Mouse (Mus musculus) intestine, embryonic 16.5 days (tissue): ENCODE measurements around the gene Arhgef25. TPM values are rescaled to one million over a fixed set of nuclear protein-coding genes. Genes with fewer than 3 reads are reported as not detected.

ENCODE experiments used
- ATAC-seq: fragments of 200-750 bp; cut with Nextera tagmentation; 2 replicates; pipeline ENCODE4 v1.8.0; 2017; ENCODE audit warnings: moderate TSS enrichment, moderate library complexity
- H3K27ac ChIP-seq: fragments of 300-500 bp; sonication (generic); 2 replicates; pipeline ENCODE4 v1.5.1; 2014; ENCODE audit warnings: mild to moderate bottlenecking, low read length
- H3K27me3 ChIP-seq: fragments of 300-500 bp; sonication (generic); replicated peaks from 2 replicates; pipeline ENCODE4 v1.6.1; 2014; ENCODE audit warnings: low read length, control low read depth, mixed read lengths; ENCODE audit not compliant: control insufficient read depth, insufficient read depth
- H3K36me3 ChIP-seq: fragments of 300-500 bp; sonication (generic); 2 replicates; pipeline ENCODE4 v1.6.1; 2014; ENCODE audit warnings: low read length, control low read depth; ENCODE audit not compliant: control insufficient read depth, insufficient read depth
- H3K4me1 ChIP-seq: fragments of 300-500 bp; sonication (generic); 2 replicates; pipeline ENCODE4 v1.6.1; 2014; ENCODE audit warnings: low read length, control low read depth, mixed read lengths; ENCODE audit not compliant: control insufficient read depth, insufficient read depth
- H3K4me2 ChIP-seq: fragments of 300-500 bp; sonication (generic); 2 replicates; pipeline ENCODE4 v1.6.1; 2014; ENCODE audit warnings: low read depth, low read length, control low read depth
- H3K4me3 ChIP-seq: fragments of 300-500 bp; sonication (generic); 2 replicates; pipeline ENCODE4 v1.5.1; 2014; ENCODE audit warnings: mild to moderate bottlenecking, low read length
- H3K9ac ChIP-seq: fragments of 300-500 bp; sonication (generic); 2 replicates; pipeline ENCODE4 v1.6.1; 2014; ENCODE audit warnings: low read depth, low read length
- H3K9me3 ChIP-seq: fragments of 300-500 bp; sonication (generic); 2 replicates; pipeline ENCODE4 v1.6.1; 2016; ENCODE audit warnings: low read length, control low read depth; ENCODE audit not compliant: control insufficient read depth
- WGBS: fragments of 180-500 bp; shearing (Covaris S2); extraction: QIAGEN DNeasy Blood & Tissue Kit; methylation state at CpG from one replicate; pipeline ENCODE4 v1.1.7; 2014; 5-methylcytosine and 5-hydroxymethylcytosine counted together
- polyA plus RNA-seq: library from polyadenylated mRNA; unstranded; fragments of >200 nt; fragmentation: Nextera tagmentation; extraction: Ambion mirVana; gene quantifications from 2 replicates; pipeline ENCODE4 v1.2.1, GENCODE M21; 2015

Arhgef25 gene
- 44.7 and 46.3 TPM in 2 replicates for polyA plus RNA-seq

- WGBS = 8% methylated on average over 35 of the region's 35 CpGs
- H3K27me3 ChIP-seq = 0 out of 2 replicates have a peak, but pooled peaks cover 4% of the 10 kb centered on the region
- ATAC-seq = peak; percentile 38
- H3K4me3 ChIP-seq = peak within 1 kb of the TSS; percentile 65
- H3K9ac ChIP-seq = peak within 1 kb of the TSS; percentile 75
- H3K36me3 ChIP-seq = peaks cover 11% of the 10 kb centered on the region; the same call in 1 of the 2 replicates
- H3K4me2 ChIP-seq = peak within 1 kb of the TSS; percentile 72
- H3K27ac ChIP-seq = peak within 1 kb of the TSS; percentile 89
- peaks cover 29% of the 10 kb centered on the region for H3K4me1 ChIP-seq
- H3K9me3 ChIP-seq = 0 out of 2 replicates have a peak, but pooled peaks cover 4% of the 10 kb centered on the region
Observed at GRCm38 (mm10) chr10:127189651-127190381, at the start of gene Arhgef25. TSS of gene Arhgef25 (minus strand) at chr10:127190083.

GRCm38 (mm10) chr10:127238241-127238824 lies 48.5 kb upstream of the Arhgef25 start:
- Histone ChIP-seq H3K9me3 (no peaks in the 10 kb centered on the region), H3K4me3 (no peak overlapping the region), H3K4me2 (no peak overlapping the region), H3K27ac (no peak overlapping the region), H3K4me1 (no peaks in the 10 kb centered on the region), H3K9ac (no peak overlapping the region), H3K27me3 (no peaks in the 10 kb centered on the region), H3K36me3 (no peaks in the 10 kb centered on the region)
- no peak for ATAC-seq
- 72% methylated on average over 18 of the region's 18 CpGs for WGBS

GRCm38 (mm10) chr10:127236541-127236940 lies 46.7 kb upstream of the Arhgef25 start:
- Histone ChIP-seq H3K4me3 (no peak overlapping the region), H3K27me3 (no peaks in the 10 kb centered on the region), H3K9ac (no peak overlapping the region), H3K4me2 (no peak overlapping the region), H3K9me3 (no peaks in the 10 kb centered on the region), H3K4me1 (no peaks in the 10 kb centered on the region), H3K36me3 (no peaks in the 10 kb centered on the region), H3K27ac (no peak overlapping the region)
- ATAC-seq = no peak
- 42% methylated on average over 9 of the region's 9 CpGs for WGBS

- Histone ChIP-seq H3K4me1 (no peaks in the 10 kb centered on the region), H3K27me3 (0 out of 2 replicates have a peak, but pooled peaks cover 2% of the 10 kb centered on the region), H3K9me3 (no peaks in the 10 kb centered on the region), H3K4me3 (no peak overlapping the region), H3K9ac (no peak overlapping the region), H3K4me2 (no peak overlapping the region), H3K27ac (no peak overlapping the region), H3K36me3 (no peaks in the 10 kb centered on the region)
- 83% methylated on average over 9 of the region's 9 CpGs for WGBS
- peak; percentile 23; the same call in 1 of the 2 replicates for ATAC-seq
Observed at GRCm38 (mm10) chr10:127233141-127233540, 43.3 kb upstream of the Arhgef25 start.

- H3K4me2 ChIP-seq = no peak overlapping the region
- no peak for ATAC-seq
- no peaks in the 10 kb centered on the region for H3K4me1 ChIP-seq
- H3K27me3 ChIP-seq = 0 out of 2 replicates have a peak, but pooled peaks cover 2% of the 10 kb centered on the region
- H3K36me3 ChIP-seq = no peaks in the 10 kb centered on the region
- no peaks in the 10 kb centered on the region for H3K9me3 ChIP-seq
- 80% methylated on average over 14 of the region's 14 CpGs for WGBS
- no peak overlapping the region for H3K4me3 ChIP-seq
- H3K27ac ChIP-seq = no peak overlapping the region
- H3K9ac ChIP-seq = no peak overlapping the region
Observed at GRCm38 (mm10) chr10:127231741-127232140, 41.9 kb upstream of the Arhgef25 start.

GRCm38 (mm10) chr10:127230693-127231092 lies 40.8 kb upstream of the Arhgef25 start:
- WGBS = 74% methylated on average over 12 of the region's 12 CpGs
- no peak overlapping the region for H3K4me3 ChIP-seq
- no peak overlapping the region for H3K27ac ChIP-seq
- H3K4me2 ChIP-seq = no peak overlapping the region
- H3K9ac ChIP-seq = no peak overlapping the region
- no peaks in the 10 kb centered on the region for H3K4me1 ChIP-seq
- no peak for ATAC-seq
- H3K27me3 ChIP-seq = 0 out of 2 replicates have a peak, but pooled peaks cover 2% of the 10 kb centered on the region
- no peaks in the 10 kb centered on the region for H3K9me3 ChIP-seq
- H3K36me3 ChIP-seq = no peaks in the 10 kb centered on the region

GRCm38 (mm10) chr10:127228897-127229296 lies 39.0 kb upstream of the Arhgef25 start:
- WGBS = 21% methylated on average over 4 of the region's 4 CpGs
- no peak overlapping the region for H3K4me3 ChIP-seq
- no peak overlapping the region for H3K4me2 ChIP-seq
- no peak overlapping the region for H3K27ac ChIP-seq
- peak; percentile 57; the same call in 1 of the 2 replicates for ATAC-seq
- H3K9ac ChIP-seq = no peak overlapping the region
- no peaks in the 10 kb centered on the region for H3K9me3 ChIP-seq
- H3K36me3 ChIP-seq = no peaks in the 10 kb centered on the region
- no peaks in the 10 kb centered on the region for H3K4me1 ChIP-seq
- H3K27me3 ChIP-seq = 0 out of 2 replicates have a peak, but pooled peaks cover 2% of the 10 kb centered on the region

GRCm38 (mm10) chr10:127227163-127227562 lies 37.3 kb upstream of the Arhgef25 start:
- Histone ChIP-seq H3K27me3 (0 out of 2 replicates have a peak, but pooled peaks cover 2% of the 10 kb centered on the region), H3K4me3 (no peak overlapping the region), H3K36me3 (no peaks in the 10 kb centered on the region), H3K9me3 (no peaks in the 10 kb centered on the region), H3K4me2 (no peak overlapping the region), H3K4me1 (no peaks in the 10 kb centered on the region), H3K27ac (no peak overlapping the region), H3K9ac (no peak overlapping the region)
- WGBS = 85% methylated on average over 8 of the region's 8 CpGs
- no peak for ATAC-seq

GRCm38 (mm10) chr10:127226318-127226895 lies 36.5 kb upstream of the Arhgef25 start:
- WGBS = 70% methylated on average over 8 of the region's 8 CpGs
- ATAC-seq = no peak
- H3K27me3 ChIP-seq = 0 out of 2 replicates have a peak, but pooled peaks cover 2% of the 10 kb centered on the region

More at GRCm38 (mm10) chr10:127226318-127226895, 36.5 kb upstream of the Arhgef25 start:
- no peak overlapping the region for H3K4me2 ChIP-seq
- no peak overlapping the region for H3K27ac ChIP-seq
- no peak overlapping the region for H3K9ac ChIP-seq
- H3K4me1 ChIP-seq = no peaks in the 10 kb centered on the region
- H3K4me3 ChIP-seq = no peak overlapping the region
- no peaks in the 10 kb centered on the region for H3K9me3 ChIP-seq
- H3K36me3 ChIP-seq = no peaks in the 10 kb centered on the region
